Mouse (Mus musculus): ENCODE data around the gene Pik3ca.

The Pik3ca gene

GRCm38 (mm10) chr3:32500346-32500745, 102.9 kb downstream of the Pik3ca start:
- DNase-seq (ENCODE audit: low spot score): no peak

- no peak for DNase-seq (ENCODE audit: low spot score)
These were observed 108.4 kb downstream of the Pik3ca start for GRCm38 (mm10) chr3:32505841-32506240.

GRCm38 (mm10) chr3:32506366-32507225, 109.1 kb downstream of the Pik3ca start:
- DNase-seq (ENCODE audit: low spot score): no peak

GRCm38 (mm10) chr3:32508666-32509324, 111.3 kb downstream of the Pik3ca start:
- DNase-seq (ENCODE audit: low spot score): peak; percentile 45

- DNase-seq (ENCODE audit: low spot score): no peak
These were observed 112.3 kb downstream of the Pik3ca start, which contains the start of gene Zfp639 for GRCm38 (mm10) chr3:32509496-32510374. Gene Zfp639 (plus strand): TSS chr3:32510259.

GRCm38 (mm10) chr3:32510375-32511190, 113.1 kb downstream of the Pik3ca start:
- peak; percentile 98 for DNase-seq (ENCODE audit: low spot score)

GRCm38 (mm10) chr3:32511191-32511550, 113.7 kb downstream of the Pik3ca start:
- no peak for DNase-seq (ENCODE audit: low spot score)

GRCm38 (mm10) chr3:32512686-32513284, 115.3 kb downstream of the Pik3ca start:
- DNase-seq (ENCODE audit: low spot score): no peak

DNA sequence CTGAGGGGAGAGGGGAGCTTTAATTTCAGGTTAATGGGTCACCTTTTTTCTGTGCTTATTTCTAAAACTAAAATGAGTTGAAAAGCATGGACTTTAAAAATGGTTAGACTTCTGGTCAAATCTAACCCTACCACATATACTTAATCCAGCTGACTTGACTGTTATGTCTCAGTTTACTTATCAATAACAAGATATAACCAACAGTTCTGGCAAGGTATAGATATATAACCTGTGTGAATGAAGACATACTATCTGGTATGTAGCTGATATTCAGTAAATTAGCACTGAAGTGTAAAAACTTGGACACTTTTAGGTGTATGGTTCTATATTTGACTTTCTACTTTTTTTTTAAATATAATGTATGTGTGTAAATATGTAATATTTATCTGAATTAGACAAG, 116.1 kb downstream of the Pik3ca start:
- DNase-seq (ENCODE audit: low spot score): no peak
